Mouse (Mus musculus): Measurements from ENCODE around the gene Cox19.
A peak's percentile ranks its signal among the peaks of the same experiment; 100 is the strongest.
"Not testable (repeated sequence)": the region's sequence is repeated elsewhere in the genome, so short reads cannot be mapped to it uniquely, and the experiment has no call there.

Gene Cox19

DNA sequence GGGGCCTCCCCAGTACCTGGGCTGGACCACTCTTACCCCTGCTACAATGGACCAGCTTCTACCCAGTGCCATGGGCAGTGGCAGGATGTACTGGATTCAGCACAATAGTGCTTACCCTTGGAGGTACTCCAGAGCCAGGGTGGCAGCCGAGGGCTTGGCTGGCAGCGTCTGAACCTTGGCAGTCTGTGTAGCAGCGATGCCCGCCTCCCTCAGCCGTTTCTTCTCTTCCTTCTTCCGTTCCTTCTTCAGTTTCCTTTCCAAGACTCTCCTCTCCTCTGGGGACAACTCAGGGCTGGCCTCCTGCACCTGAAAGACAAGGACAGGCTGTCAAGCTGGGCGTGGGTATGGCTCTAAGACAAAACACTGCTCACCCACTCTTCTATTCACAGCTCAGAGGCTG is 12.6 kb upstream of the Cox19 start:
- no peak for DNase-seq (ENCODE audit: low spot score)

DNA sequence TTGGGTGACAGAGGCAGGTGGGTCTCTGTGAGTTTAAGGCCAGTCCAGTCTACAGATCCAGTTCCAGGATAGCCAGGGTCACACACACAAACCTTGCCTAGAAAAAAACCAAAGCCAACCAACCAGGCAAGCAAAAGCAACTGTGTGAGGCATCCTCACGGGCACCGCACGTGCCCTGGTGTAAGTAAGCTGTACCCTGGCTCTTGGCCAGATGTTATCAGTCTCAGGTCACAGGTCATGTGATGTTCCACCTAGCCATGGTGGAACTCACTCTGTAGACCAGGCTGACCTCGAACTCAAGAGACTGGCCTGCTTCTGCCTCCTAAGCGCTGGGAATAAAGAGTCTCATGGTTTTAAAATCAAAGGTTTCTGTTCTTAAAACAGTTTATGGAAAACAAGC is 8.0 kb upstream of the Cox19 start:
- DNase-seq (ENCODE audit: low spot score) = no peak

DNA sequence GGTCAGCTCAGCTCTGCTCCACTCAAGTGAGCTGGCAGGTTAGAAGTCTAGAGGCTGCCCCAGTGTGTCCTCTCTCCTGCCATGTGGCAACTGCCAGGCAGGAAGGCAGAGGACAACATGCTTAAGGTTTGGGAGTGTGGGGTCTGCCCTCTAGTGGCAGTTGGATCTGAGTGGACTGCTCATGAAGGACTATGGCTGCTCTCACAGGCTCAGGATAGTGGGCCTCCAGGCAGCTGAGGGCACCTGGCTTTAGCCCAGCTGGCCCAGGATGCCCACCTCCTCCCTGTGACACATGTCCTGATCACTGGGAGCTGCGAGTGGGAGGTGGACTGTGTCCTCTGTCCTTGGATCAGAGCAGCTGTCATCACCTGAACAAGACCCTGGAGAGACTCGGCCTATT is 7.4 kb upstream of the Cox19 start:
- DNase-seq (ENCODE audit: low spot score) = no peak

DNA sequence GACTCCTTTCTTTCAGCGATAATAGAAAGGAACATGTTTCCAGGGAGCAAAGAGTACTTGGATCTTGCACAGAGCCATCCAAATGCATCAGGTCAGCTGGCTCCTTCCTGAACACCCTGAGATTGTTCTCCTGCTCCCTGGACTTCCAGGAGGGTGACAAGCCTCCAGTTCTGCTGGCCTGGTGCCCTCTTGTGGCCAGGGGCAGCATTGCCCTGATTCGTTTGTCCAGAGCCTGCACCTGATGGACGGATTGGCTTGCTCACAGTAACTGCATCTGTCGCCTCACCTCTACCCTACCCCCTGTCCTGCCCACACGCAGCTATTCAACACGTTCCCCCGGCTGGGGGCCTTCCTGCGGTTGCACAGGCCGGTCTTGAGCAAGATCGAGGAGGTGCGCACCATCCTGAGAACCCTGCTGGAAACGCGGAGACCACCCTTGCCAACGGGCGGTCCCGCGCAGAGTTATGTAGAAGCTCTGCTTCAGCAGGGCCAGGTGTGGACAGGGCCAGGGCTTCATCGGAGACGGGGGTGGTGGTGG is 4.1 kb upstream of the Cox19 start:
- peak; percentile 65 for DNase-seq (ENCODE audit: low spot score)

DNA sequence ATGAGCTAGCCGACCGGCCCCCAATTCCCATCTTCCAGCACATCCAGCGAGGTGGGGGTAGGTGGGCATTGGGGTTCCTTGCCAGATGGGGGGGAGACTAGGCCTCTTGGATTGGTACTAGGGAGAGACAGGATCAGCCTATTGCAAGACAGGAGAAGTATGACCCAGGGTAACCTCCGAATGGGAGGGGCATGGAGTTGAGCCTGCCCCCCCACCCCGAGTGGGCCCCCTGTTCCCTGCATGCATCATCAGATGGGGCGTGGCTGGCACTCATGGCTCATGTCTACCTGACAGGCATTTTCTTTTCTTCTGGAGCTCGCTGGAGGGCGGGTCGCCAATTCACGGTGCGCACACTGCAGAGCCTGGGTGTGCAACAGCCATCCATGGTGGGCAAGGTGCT is 2.7 kb upstream of the Cox19 start:
- DNase-seq (ENCODE audit: low spot score) = no peak

DNA sequence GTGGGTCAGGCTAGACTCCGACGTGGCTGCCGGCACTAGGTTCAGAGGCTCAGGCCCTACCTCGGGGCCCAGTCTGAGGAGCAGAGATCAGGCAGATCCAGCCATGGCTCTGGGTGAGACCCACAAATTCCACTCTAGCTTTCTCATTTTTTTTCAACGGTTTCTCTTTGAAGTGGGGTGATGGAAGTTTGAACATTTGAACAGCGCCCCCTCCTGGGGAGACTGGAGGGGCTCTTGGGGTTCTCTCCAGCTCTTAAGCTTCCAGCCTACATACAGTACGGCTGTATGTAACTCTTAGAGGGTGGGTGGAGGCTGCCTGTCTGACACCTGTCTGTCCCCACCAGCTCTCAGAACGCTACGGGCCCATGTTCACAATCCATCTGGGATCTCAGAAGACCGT is 2.3 kb upstream of the Cox19 start:
- DNase-seq (ENCODE audit: low spot score) = no peak

DNA sequence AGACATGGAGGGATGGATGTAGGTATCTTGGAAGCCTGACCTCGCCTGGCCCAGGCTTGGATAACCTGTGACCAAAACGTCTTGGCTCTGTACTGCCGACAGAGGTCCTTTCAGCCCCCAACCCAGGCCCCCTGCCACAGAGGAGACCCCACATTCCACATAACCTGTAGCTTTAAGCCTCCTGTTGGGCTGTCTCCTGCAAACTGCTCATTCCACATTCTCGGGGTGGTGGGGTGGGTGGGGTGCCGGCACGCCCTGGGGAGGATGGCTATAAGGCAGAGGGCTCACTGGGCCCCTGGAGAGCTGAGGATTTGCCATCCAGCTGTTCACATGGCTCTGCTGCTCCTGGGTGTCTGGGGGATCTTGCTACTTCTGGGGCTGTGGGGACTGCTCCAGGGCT is 1.1 kb upstream of the Cox19 start, which contains the start of gene Cyp2w1:
Gene Cyp2w1, plus strand, starts transcription at position 301 of the 400 bp plus-strand sequence.
- DNase-seq (ENCODE audit: low spot score) = no peak

DNA sequence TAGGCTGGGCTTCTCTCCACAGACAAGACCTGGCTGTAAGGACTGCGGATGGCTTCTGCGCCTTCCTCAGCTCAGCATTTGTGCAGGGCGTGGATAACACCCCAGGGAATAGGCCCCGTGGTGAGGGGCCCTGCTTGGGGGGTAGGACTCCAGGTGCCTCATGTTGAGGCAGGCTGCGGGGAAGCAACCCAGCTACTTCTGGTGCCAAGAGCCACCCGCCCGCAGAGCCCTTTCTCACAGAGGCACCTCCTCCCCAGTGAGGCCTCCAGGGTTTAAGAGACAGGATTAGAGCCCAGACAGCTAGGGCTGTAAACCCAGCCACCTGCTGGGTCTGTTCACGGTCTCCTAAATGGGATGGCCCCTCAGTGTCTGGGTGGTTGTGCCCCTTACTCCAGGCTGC is 410 bp upstream of the Cox19 start:
- no peak for DNase-seq (ENCODE audit: low spot score)

DNA sequence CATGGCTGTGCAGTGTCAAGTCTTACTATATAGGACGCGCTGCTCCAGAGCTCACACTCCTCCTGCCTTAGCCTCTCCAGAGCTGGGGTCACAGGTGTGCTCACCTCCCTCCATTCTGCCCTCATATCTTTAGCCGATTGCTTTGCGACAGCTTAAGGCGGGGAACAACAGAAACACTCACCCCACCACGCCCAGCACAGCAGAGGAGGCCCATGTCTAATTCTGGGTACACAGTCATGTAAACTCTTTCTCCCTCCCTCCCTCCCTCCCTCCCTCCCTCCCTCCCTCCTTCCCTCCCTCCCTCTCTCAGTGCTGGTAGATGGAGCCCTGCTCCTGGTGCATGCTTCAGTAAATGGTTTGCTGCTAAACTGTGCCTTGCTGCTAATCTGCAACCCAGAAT is 1.5 kb downstream of the Cox19 start:
- DNase-seq (ENCODE audit: low spot score) = no peak

DNA sequence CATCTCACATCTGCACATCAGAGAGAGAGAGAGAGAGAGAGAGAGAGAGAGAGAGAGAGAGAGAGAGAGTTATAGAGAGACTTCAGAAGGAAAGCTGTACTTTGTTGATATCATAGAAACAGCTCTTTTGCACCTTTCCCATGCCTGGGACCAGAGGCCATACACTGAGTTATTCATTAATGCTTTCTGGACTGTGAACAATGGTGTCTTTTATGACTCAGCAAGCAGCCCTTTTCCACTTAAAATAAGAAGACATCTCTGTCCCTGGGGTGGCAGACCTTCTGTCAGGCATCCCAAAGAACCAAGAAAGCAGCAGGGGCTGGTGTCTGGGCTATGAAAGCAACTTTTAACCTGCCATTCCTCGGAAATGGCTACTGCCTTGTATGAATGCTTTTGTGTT is 4.0 kb downstream of the Cox19 start:
- DNase-seq (ENCODE audit: low spot score) = no peak

DNA sequence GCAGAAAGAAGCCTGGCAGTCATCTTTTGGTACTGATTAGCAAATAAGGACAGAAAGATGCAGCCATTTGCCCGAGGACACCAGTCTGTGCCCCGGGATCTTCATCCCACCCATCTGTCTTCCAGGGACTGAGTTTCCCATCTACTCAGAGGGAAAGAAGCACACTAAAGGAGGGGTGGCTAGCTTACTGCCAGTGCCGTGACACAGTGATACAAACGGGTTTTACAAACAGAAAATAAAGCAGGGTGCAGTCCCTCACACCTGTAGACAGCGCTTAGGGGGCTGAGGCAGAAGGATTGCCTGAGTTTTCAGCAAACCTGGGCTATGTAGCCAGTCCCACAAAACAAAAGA is 5.9 kb downstream of the Cox19 start:
- DNase-seq (ENCODE audit: low spot score) = no peak

DNA sequence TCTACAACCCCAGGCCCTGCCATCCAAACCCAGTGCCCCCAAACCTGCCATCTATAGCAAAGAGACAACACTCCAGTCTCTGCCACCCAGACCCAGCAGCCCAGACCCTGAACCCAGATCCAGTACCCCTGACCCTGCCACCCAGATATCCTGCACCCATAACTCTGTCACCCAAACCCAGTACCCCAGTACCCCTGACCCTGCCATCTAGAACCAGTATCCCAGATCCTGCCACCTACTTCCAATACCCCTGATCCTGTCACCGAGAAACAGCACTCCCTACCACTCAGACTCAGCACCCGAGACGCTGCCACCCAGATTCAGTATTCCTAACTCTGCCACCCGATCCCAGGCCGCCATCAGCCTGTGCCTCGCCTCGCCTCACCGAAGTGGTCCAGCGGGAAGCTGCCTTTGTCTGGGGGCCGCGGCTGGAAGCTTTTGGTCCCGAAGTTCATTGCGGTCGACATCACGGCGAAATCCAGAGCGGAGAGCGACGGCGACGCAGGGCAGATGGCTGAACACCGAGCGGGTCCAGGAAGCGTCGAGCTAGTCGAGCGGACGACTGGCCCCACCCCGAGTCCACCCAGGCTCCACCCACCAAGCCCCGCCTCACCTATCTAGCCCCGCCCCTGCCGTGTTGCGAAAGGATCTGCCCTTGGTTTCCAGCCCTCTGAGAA is 6.4 kb downstream of the Cox19 start:
- DNase-seq (ENCODE audit: low spot score) = peak; percentile 87

DNA sequence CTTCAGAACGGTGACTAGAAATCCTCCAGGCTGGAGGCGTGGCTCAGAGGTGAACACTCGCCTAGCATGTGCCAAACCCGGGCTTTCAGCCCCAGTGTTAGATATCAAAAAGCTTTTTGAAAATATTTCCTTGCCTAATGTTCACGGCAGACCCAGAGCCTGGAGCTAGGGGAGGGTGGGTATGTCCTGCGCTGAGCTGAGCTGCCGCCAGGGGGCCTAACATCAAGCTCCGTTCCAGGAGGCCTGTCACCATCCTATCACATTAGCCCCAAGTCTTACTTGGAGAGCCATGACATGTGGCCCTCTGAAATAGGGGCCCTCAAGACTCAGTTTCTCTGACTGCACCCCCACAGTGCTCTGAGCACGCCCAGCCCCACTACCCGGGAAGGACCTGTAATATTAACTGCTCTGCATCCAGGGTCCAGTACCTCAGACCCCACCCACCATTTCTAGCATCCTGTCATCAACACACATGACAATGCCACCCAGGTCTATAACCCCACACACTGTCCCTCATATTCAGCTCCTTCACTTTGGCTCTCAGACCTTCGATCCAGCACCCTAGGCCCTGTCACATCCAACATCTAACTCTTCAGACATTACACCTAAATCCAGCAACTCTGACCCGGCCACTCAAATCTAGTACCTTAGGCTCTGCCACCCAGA is 7.1 kb downstream of the Cox19 start:
- DNase-seq (ENCODE audit: low spot score) = no peak

DNA sequence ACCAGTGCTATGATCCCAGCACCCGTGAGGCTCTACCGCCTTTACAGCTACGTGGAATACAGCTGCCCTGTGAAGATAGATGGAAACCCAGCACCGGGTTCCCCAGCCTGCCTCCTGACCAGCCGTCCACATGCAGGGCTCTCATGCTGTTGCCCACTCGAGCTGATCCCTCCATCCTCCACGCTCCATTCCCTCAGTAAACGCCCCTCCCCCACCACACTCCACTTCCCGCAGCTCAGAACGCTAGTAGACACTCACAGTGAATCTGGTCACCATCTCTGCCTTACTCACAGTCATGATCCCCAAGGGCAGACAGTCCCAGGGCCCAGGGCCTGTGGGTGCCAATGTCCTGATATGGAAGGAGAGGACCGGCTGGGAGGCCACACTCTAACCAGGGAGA is 12.3 kb downstream of the Cox19 start:
- no peak for DNase-seq (ENCODE audit: low spot score)

DNA sequence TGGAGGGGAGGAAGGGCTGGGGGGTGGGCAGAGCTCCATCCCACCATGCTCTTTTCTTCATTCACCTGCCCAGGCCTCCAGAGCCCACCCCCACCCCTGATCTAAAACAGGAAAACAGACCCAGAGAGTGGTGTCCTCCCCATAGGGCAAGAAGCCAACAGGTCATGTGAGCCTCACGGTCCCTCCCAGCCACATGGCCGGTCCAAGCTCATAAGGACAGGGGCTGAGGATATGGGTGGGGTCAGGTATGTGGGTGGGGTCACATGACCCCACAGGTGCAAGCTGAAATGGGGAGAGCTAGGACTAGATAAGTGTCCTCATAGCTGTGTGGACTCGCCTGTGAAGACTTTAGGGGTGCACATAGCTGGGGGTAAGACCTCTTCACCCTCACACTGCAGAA is 12.8 kb downstream of the Cox19 start:
- DNase-seq (ENCODE audit: low spot score) = no peak

DNA sequence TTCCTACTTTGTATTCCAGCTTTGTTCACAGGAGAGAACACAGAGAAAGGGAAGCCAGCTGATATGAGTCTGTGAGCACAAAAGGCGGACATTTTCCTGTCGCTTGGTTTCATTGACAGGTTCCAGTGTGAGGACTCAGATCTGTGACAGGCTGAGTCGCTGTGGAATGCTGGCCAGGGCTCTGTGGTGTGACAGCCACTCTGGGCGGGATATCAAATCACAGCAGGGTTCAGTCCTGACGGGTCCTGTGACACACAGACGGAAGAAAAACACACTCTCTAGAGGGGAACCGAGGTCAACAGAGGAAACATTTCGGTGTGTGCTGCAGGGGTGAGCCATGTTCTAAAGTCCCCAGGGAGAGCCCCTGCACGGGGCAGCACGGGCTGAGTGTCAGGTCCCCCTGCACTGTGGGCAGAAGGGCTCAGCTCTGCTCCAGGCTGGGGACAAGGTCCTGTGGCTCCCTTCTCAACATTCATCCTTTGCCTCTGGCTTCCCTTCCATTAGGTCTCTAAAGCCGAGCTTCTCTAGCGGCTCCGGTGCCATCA is 13.3 kb downstream of the Cox19 start:
- DNase-seq (ENCODE audit: low spot score) = no peak

DNA sequence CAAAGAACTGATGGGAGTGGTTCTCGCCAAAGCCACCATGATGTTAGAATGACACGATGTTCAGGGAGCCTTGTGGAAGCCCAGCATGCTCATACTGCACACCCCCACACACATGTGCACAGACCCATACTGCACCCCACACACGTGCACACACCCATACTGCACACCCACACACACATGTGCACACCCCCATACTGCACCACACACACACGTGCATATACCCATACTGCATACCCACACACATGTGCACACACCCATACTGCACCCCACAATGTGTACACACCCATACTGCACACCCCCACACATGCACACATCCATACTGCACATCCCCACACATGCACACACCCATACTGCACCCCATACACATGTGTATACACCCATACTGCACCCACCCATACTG is 15.6 kb downstream of the Cox19 start:
- DNase-seq (ENCODE audit: low spot score) = no peak

DNA sequence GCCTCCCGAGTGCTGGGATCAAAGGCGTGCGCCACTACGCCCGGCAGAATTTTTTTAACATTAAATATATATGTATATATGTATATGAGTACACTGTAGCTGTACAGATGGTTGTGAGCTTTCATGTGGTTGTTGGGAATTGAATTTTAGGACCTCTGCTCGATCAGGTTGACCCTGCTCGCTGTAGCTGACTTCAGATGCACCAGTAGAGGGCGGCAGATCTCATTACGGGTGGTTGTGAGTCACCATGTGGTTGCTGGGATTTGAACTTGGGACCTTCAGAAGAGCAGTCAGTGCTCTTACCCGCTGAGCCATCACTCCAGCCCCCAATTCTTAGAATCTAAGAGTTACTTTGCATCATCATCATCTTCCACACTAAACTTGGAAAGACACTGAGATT is 16.8 kb downstream of the Cox19 start:
- not testable (repeated sequence) for DNase-seq (ENCODE audit: low spot score)

DNA sequence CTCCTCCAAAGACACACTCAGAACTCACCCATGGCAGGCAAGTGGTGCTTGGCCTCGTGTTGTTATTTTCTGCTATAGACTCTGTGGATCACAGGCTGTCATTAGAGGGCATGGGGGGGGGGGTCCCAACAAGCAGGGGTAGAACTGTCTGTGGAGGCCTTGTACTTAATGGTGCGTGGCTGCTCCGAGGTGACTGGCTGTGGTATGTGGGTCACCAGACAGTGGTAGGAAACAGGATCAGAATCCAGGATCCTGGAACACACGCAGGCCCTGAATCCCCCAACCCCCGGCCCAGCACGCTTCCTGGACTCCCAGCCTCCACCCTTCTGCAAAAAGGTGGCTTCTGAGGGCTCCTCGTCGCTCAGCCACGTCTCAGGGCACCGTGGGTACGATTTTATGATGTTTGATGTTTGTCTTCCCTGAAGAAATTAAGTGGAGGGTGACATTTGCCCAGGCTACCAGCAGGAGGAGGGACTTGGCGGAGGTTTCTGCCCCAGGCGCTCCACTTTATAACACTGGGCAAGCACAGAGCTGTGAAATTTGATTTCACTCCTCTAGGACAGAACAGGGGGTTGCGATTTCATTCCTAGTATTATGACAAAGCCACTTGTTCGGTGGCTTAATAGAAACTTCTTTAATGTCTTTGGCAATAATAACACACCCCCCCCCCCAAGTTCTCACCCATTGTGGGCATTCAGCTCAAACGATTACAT is 17.8 kb downstream of the Cox19 start:
- no peak for DNase-seq (ENCODE audit: low spot score)

DNA sequence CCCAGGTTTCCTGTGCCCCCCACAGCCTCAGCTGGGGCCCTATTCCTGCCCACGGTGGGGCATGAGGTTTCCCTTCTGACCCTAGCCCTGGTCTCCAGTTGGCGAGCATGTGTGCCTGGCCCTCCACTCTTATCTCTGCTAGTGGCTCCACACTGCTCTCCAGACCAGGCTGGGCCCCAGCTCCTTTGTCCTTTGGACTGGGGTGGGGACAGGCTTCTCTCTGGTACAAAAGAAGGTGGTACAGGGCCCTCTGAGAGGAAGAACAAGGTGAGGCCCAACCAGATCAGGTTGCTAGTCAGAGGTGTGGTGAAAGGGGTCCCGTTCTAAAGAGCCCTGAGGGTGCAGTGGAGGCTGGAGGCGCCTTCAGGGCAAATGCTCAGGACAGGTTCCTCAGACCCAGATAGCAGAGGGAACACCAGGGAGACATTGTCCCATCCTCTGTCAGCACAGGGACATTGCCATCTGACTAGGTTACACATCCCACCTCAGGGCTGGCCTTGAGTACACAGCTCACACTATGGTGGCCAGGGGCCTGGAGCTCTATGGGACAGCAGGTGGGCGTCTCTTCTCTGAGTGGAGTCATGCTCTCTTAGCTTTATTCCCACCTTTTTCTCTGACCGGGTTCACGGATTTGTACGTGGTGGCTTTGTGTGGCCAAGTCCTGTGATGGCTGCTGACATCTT is 18.5 kb downstream of the Cox19 start:
- DNase-seq (ENCODE audit: low spot score) = no peak

DNA sequence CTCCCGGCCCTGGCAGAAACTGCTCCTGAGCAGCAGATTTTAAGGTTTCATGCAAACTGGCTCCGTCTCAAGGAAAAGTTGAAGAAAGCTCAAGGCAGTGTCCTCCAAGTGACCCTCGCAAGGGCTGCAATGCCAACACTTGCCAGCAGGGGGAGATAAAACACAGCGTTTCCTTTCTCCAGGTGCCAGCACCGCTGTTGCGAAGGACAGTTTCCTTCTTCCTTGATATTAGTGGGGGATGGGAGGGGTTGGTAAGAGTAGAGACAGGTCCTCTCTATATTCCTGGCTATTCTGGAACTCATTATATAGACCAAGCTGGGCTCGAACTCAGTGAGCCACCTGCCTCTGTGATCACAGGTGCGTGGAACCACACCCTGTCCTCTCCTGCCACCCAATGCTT is 19.5 kb downstream of the Cox19 start:
- peak; percentile 79 for DNase-seq (ENCODE audit: low spot score)

DNA sequence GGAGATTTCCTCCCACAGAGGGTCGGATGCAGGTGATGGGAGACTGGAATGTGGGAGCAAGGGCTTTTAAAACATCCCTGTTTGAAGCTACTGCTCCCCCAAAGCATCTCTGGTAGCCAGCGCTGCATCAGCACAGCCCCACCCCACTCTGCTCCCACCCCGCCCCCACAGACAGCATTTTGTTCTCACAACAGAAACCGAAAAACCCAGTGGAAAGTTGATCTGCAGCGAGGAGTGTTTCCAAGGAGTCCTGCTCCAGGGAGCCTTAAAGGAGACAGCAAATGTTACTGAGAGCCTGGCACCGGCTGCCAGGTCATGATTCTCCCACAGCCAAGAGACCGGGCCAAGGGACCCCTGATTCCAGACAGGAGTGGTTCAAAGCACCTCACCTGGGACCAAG is 20.5 kb downstream of the Cox19 start:
- DNase-seq (ENCODE audit: low spot score) = no peak
